Mouse (Mus musculus): ENCODE results near the gene Tacc2.

Gene Tacc2

GRCm38 (mm10) chr7:130732908-130733307, 155.7 kb downstream of the Tacc2 start:
- no peak for DNase-seq

GRCm38 (mm10) chr7:130733423-130733822, 156.2 kb downstream of the Tacc2 start:
- no peak for DNase-seq

- no peak for DNase-seq
These were observed 157.1 kb downstream of the Tacc2 start for GRCm38 (mm10) chr7:130734195-130734787.

- no peak for DNase-seq
These were observed 163.9 kb downstream of the Tacc2 start for GRCm38 (mm10) chr7:130741099-130741498.

GRCm38 (mm10) chr7:130743239-130744025, 166.2 kb downstream of the Tacc2 start:
- DNase-seq = no peak

GRCm38 (mm10) chr7:130749165-130749564, 171.9 kb downstream of the Tacc2 start:
- DNase-seq = no peak

GRCm38 (mm10) chr7:130750752-130751490, 173.7 kb downstream of the Tacc2 start:
- peak; percentile 69 to 76 for DNase-seq

- DNase-seq = no peak
These were observed 174.4 kb downstream of the Tacc2 start for GRCm38 (mm10) chr7:130751678-130752077.

GRCm38 (mm10) chr7:130754790-130755189, 177.6 kb downstream of the Tacc2 start:
- DNase-seq = peak; percentile 66

GRCm38 (mm10) chr7:130756343-130756835, 179.2 kb downstream of the Tacc2 start:
- DNase-seq = no peak

- DNase-seq = no peak
These were observed 180.2 kb downstream of the Tacc2 start for GRCm38 (mm10) chr7:130757326-130757865.

- DNase-seq = peak; percentile 85 to 90
These were observed 185.0 kb downstream of the Tacc2 start for GRCm38 (mm10) chr7:130762071-130762897.

- no peak for DNase-seq
These were observed 186.9 kb downstream of the Tacc2 start for GRCm38 (mm10) chr7:130764160-130764559.

GRCm38 (mm10) chr7:130766411-130767170, 189.4 kb downstream of the Tacc2 start:
- peak; percentile 53 to 55 for DNase-seq

GRCm38 (mm10) chr7:130768151-130768550, 190.9 kb downstream of the Tacc2 start:
- DNase-seq = no peak

GRCm38 (mm10) chr7:130770707-130771106, 193.5 kb downstream of the Tacc2 start:
- peak; percentile 93 to 96 for DNase-seq

- DNase-seq = peak; percentile 62 to 71
These were observed 196.1 kb downstream of the Tacc2 start for GRCm38 (mm10) chr7:130773171-130773830.

GRCm38 (mm10) chr7:130773914-130774630, 196.8 kb downstream of the Tacc2 start, which contains the start of gene Btbd16:
Btbd16 (plus strand) TSS chr7:130774069.
- no peak for DNase-seq

GRCm38 (mm10) chr7:130780866-130781419, 203.7 kb downstream of the Tacc2 start:
- DNase-seq = no peak
